Mouse (Mus musculus) cerebellum, adult 18-20 months (tissue): Measurements from ENCODE around the gene Krt33b.
A peak's percentile ranks its signal among the peaks of the same experiment; 100 is the strongest.

Experiments used
- DNase-seq, 2 experiments: peaks; one replicate each; pipeline ENCODE4 v3.0.0; 2021

Krt33b gene

GRCm38 (mm10) chr11:99993620-99994383, 35.9 kb downstream of the Krt33b start, which contains the start of gene Krtap17-1:
Krtap17-1 (minus strand) TSS chr11:99993994.
- DNase-seq: no peak

GRCm38 (mm10) chr11:99990571-99990970, 39.1 kb downstream of the Krt33b start:
- DNase-seq: no peak

DNA sequence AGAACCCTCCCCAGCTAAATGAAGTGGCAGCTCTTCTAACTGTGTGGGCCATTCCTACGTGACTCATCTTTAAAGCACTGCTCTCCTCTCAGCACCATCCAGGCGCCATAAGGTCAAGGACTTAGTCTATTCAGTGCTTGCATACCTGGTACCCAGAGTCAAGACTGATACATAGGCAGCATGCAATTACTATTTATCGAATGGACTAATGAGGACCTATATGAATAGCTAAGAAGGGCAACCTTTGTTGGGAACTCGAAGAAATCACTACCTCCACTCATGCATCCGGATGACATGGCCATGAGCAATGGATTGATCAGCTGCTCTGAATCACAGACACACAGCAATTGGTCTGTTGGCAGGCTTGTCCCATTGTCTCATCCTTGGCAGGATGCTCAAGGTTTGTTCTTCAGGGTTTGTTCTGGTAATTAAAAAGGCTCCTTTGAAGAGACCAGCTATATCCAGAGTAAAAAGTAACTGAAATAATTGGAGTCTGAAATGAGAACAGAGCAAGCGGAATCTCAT, 39.7 kb downstream of the Krt33b start:
- peak in 1 of 2 experiments; percentile 8 for DNase-seq

DNA sequence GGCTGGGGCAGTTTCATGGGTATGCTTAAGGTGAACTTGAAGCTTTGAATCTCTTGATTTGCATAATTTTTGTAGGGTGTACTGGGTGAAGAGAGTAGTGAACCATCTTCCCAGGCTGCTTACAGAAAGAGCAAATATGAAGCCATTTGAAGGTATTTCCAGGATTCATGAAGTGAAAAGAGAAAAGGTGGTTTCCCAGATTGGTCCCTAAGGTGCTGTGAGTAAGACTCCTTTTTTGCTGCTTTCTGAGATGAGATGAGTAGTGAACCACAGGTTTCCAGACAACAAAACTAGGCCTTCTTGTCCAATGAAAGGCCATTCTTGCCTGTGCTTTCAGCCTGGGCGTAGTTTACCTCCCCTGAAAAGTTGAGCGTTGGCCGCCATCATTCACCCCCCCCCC, 41.1 kb downstream of the Krt33b start:
- DNase-seq: no peak

DNA sequence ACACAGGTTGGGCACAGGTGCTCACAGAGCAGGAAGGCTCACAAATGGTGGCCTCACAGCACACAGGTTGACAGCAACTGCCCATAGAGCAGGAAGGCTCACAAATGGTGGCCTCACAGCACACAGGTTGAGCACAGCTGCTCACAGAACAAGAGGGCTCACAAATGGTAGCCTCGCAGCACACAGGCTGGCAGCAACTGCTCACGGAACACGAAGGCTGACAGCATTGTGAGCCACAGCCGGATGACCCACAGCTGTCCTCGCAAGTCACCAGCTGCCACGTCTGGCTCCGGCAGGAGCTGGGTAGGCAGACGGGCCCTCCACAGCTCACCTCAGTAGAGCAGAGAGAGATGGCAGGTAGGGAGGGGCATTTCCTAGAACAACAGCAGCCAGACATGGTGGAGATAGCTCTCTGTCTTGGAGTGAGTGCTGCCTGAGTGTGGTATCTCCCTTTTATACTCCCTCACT, 43.5 kb downstream of the Krt33b start, which contains the start of gene Krtap16-1:
Krtap16-1 (minus strand) TSS at position 418 of the 468 bp plus-strand sequence.
- DNase-seq: no peak

DNA sequence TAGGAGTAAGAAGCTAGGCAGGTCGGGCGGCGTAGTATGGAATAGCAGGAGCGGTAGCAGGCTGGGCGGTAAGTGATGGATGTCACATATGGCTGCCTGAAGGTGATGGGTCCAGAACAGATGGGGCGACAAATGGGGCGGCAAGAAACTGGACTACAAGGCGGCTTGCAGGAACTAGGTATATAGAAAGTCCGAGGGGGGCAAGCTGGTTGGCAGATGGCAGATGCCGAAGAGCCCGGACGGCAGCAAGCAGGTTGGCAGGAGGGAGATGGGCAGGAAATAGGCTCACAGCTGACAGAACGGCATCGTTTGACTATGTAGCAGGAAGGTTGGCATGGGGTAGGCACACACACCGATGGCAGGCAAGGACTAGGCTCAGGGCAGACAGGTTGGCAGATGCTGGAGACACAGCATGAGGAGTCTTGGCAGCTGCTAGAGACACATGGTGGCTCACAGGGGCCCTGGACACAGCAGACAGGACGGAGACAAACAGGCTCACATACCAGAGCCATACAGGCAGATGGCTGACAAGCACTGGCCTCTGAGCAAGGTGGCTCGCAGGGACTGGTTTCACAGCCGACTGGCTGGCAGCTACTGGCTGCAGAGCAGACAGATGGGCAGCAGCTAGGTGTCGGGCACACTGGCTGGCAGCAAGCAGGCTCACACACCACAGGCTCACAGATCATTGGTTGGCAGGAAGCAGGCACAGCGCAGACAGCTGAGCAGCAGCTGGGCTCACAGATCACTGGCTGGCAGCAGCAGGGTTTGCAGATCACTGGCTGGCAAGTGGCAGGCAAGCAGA, 44.2 kb downstream of the Krt33b start:
- peak; percentile 83 to 87 for DNase-seq

DNA sequence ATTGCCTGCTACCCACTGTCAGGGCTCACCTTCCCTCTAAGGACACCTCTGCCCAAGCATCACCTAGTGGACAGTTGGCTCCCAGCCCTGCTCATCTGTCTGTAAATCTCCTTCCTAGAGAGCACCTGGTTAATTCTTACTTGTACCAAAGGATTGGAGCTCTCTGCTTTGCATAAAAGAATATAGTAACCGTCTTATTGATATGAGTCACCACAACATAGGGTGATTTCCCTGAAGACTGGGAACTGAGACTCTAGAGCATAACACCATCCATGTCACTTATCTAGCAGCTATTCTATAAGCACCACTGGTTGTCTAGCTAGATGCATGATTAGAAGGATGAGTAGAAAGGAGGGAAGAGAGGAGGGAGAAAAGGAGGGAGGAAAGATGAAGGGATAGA, 46.2 kb downstream of the Krt33b start:
- DNase-seq: no peak

DNA sequence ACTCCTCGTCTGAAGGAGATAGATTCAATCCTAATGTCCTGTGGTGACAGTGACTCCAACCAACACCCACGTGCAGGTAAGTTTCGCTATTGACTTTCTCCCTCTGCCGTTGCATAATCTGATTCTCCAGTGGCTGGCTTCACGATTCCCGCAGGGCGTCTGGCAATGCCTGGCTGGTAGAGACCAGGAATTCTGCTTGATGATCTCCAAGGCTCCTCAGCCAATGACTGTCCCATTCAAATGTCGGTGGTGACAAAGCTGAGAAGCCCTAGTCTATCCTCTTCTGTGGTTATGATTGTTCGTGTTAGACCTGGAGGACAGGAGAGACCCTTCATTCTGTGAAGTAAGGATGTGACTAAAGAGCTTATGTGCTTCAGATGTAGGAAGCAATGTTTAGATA, 46.9 kb downstream of the Krt33b start:
- no peak for DNase-seq

GRCm38 (mm10) chr11:99978953-99979352, 50.7 kb downstream of the Krt33b start, which contains the start of gene Krtap29-1:
Krtap29-1 (minus strand) TSS chr11:99979053.
- DNase-seq: no peak
